ENCODE assay signal across 11 mouse cellular contexts in the genomic region with DNA sequence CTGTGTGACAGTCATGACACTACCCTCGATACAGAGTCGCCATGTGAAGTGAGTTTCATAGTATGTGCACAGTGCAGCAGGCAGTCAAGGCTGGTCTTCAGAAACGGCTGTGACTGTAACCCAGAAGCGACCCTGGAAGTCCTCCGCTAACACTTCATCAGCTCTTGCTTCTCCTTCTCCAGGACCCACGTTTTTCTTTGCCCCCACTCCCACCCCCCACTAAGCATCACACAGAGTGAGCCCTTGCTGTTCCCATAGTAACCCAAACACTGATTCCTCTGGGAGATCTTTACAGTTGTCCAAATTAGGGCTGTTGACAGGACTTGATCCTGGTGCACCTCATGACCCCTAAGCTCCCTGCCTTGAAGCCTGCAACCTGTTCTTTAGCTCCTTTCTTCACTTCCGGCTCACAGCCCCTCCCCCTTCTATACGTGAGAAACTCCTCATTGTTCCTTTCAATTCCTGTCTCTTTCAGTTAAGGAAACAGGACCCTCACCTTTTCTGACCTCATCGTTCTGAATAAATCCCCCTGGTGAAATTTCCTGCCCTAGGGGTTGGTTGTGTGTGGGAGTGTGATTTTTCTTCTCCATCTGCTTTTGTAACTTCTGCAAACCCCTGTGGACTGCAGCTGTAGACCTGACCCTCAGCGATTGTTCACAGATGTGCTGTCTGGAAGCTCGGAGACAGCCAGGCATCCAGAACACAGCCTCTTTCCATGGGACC. TPM values are rescaled to one million over a fixed set of nuclear protein-coding genes. Genes with fewer than 3 reads are reported as not detected.
DNase-seq lines count a peak whose midpoint lies in the region; ATAC-seq and TF ChIP-seq lines count a peak whose summit lies in the region.
"Had no signal": no experiment of that assay in that cellular context is flagged by ENCODE, and none has a peak within 500 bp of the region (broad histone marks: within the 10 kb centered on the region; RNA-seq: fewer than 3 reads in every experiment).

No protein-coding gene starts in this region.

- DNase-seq in kidney, postnatal 0 days (ENCODE audit: low spot score): peak; percentile 54
- DNase-seq in kidney, postnatal 25 days: no peak
- peak; percentile 81 for DNase-seq in forelimb bud, embryonic 11.5 days (ENCODE audit: low read depth, low spot score)
- no peak for DNase-seq in spleen, postnatal 36 days (ENCODE audit: low spot score in 2 of 2)
- DNase-seq in layer of hippocampus, adult 9-11 months: no peak
- DNase-seq: cerebellum, adult 18-20 months had no signal

- H3K36me3 ChIP-seq in kidney, postnatal 0 days (ENCODE audit: insufficient read depth, low read length): no peaks in the 10 kb centered on the region
- H3K36me3 ChIP-seq in limb, embryonic 15.5 days: no peaks in the 10 kb centered on the region

- no peaks in the 10 kb centered on the region for H3K27me3 ChIP-seq in kidney, postnatal 0 days (ENCODE audit: insufficient read depth, low read length)
- H3K27me3 ChIP-seq in limb, embryonic 15.5 days: no peaks in the 10 kb centered on the region
- H3K27me3 ChIP-seq: liver, embryonic 15.5 days; Patski had no signal

- H3K4me1 ChIP-seq in kidney, postnatal 0 days (replicated peaks; ENCODE audit: insufficient read depth, low read length): peaks cover 21% of the 10 kb centered on the region
- peaks cover 2% of the 10 kb centered on the region; the same call in 1 of the 2 replicates for H3K4me1 ChIP-seq in brown adipose tissue, adult 24 weeks (ENCODE audit: control insufficient read depth, insufficient read depth, insufficient read length, low read length)
- peaks cover 37% of the 10 kb centered on the region for H3K4me1 ChIP-seq in limb, embryonic 15.5 days
- H3K4me1 ChIP-seq: liver, embryonic 15.5 days had no signal

- H3K4me3 ChIP-seq in kidney, postnatal 0 days (replicated peaks; ENCODE audit: low read depth, low read length): no peak overlapping the region
- H3K4me3 ChIP-seq in brown adipose tissue, adult 24 weeks (ENCODE audit: insufficient read depth, low read depth, low read length): no peak overlapping the region
- H3K4me3 ChIP-seq in limb, embryonic 15.5 days: no peak overlapping the region
- H3K4me3 ChIP-seq: liver, embryonic 15.5 days had no signal

- no peak overlapping the region; the same call in 1 of the 2 replicates for H3K27ac ChIP-seq in kidney, postnatal 0 days
- H3K27ac ChIP-seq in brown adipose tissue, adult 24 weeks (replicated peaks; ENCODE audit: low read depth, low read length): peak overlapping the region; percentile 56; the same call in 1 of the 2 replicates
- peak overlapping the region; percentile 57 for H3K27ac ChIP-seq in limb, embryonic 15.5 days
- H3K27ac ChIP-seq: liver, embryonic 15.5 days had no signal

- H3K9me3 ChIP-seq in kidney, postnatal 0 days (replicated peaks; ENCODE audit: low read length): no peaks in the 10 kb centered on the region
- no peaks in the 10 kb centered on the region for H3K9me3 ChIP-seq in limb, embryonic 15.5 days
- H3K9me3 ChIP-seq: liver, embryonic 15.5 days had no signal

- no peak for TF ChIP-seq CTCF in kidney, postnatal 0 days (IDR thresholded peaks at IDR 0.05; ENCODE audit: low read depth)

- peak; percentile 29; the same call in 1 of the 2 replicates for ATAC-seq in kidney, postnatal 0 days (replicated peaks; ENCODE audit: low FRiP score, low read depth)
- peak; percentile 50; the same call in 1 of the 2 replicates for ATAC-seq in limb, embryonic 15.5 days (ENCODE audit: insufficient number of reproducible peaks, low FRiP score, low TSS enrichment, low read depth)
- ATAC-seq: intestine, embryonic 16.5 days; Patski had no signal

- H3K9ac ChIP-seq in kidney, postnatal 0 days (ENCODE audit: low read depth, low read length): no peak overlapping the region
- no peak overlapping the region for H3K9ac ChIP-seq in limb, embryonic 15.5 days
- H3K9ac ChIP-seq: liver, embryonic 15.5 days had no signal

- peak overlapping the region; percentile 7; the same call in 1 of the 2 replicates for H3K4me2 ChIP-seq in kidney, postnatal 0 days (ENCODE audit: low read length)
- H3K4me2 ChIP-seq in limb, embryonic 15.5 days: no peak overlapping the region
- H3K4me2 ChIP-seq: liver, embryonic 15.5 days had no signal

- 28% methylated on average over 11 of the region's 11 CpGs for WGBS in kidney, postnatal 0 days
- WGBS in limb, embryonic 15.5 days: 28% methylated on average over 11 of the region's 11 CpGs

RNA-seq across cellular contexts. Expression of a gene that starts 18.5 kb away (rescaled TPM):
- polyA plus RNA-seq in kidney, postnatal 0 days (2015; fragmentation: Nextera tagmentation; extraction: Ambion mirVana): 0.08 TPM in 1 of 2 replicates, not detected in the other
- not detected in 2 replicates for polyA plus RNA-seq in brown adipose tissue, adult 24 weeks (2012; ENCODE audit: insufficient read depth, insufficient read length, missing spikeins)
- polyA plus RNA-seq in limb, embryonic 15.5 days (2015; fragmentation: Nextera tagmentation; extraction: Ambion mirVana): 0.17 TPM in 1 of 2 replicates, not detected in the other
- polyA plus RNA-seq: Patski had no signal

Comparison
In these comparisons a context has a peak if more than half of its experiments do, and no peak if none do; other contexts are left out.
1. DNase-seq: peak in kidney, postnatal 0 days (single experiment) and forelimb bud, embryonic 11.5 days (single experiment); none in kidney, postnatal 25 days (0 of 2), spleen, postnatal 36 days (0 of 2) and layer of hippocampus, adult 9-11 months (single experiment).